Mouse (Mus musculus): ENCODE measurements around the gene Cep112. TPM values are rescaled to one million over a fixed set of nuclear protein-coding genes. Genes with fewer than 3 reads are reported as not detected.

The Cep112 gene
- polyA plus RNA-seq, 2 experiments: 0.76 to 1.7 TPM

- ATAC-seq (ENCODE audit: insufficient read depth): no peak
- no peak for TF ChIP-seq EP300 (IDR thresholded peaks at IDR 0.05; ENCODE audit: low read depth)
- no peak for TF ChIP-seq CTCF (IDR thresholded peaks at IDR 0.05; ENCODE audit: low read depth)
- Histone ChIP-seq H3K9ac (replicated peaks) (no peak overlapping the region), H3K9me3 (ENCODE audit: control insufficient read depth, low read length) (no peaks in the 10 kb centered on the region), H3K4me3 (ENCODE audit: insufficient read depth in 1 of 2, low read depth in 2 of 2, low read length in 2 of 2) (no peak overlapping the region), H3K4me2 (ENCODE audit: low read depth) (peak overlapping the region; percentile 44), H3K27me3 (ENCODE audit: control insufficient read depth, insufficient read depth, low read length) (peaks cover 7% of the 10 kb centered on the region), H3K36me3 (replicated peaks; ENCODE audit: control insufficient read depth, insufficient read depth, low read depth) (no peaks in the 10 kb centered on the region), H3K4me1 (replicated peaks; ENCODE audit: control insufficient read depth in 2 of 2, insufficient read depth in 2 of 2, low read length in 1 of 2) (no peaks in the 10 kb centered on the region), H3K27ac (no peak overlapping the region)
- DNase-seq (ENCODE audit: low read depth in 3 of 3, low spot score in 3 of 3): no peak
- 6% methylated on average over 21 of the region's 21 CpGs for WGBS (ENCODE audit: insufficient replicate concordance)
Observed at GRCm38 (mm10) chr11:108891871-108892380, 466.9 kb downstream of the Cep112 start.

- no peaks in the 10 kb centered on the region for H3K4me1 ChIP-seq (replicated peaks; ENCODE audit: control insufficient read depth in 2 of 2, insufficient read depth in 2 of 2, low read length in 1 of 2)
- H3K4me2 ChIP-seq (ENCODE audit: low read depth): no peak overlapping the region
- no peak overlapping the region for H3K27ac ChIP-seq
- no peak for DNase-seq (ENCODE audit: low read depth in 3 of 3, low spot score in 3 of 3)
- no peak overlapping the region for H3K9ac ChIP-seq (replicated peaks)
- WGBS (ENCODE audit: insufficient replicate concordance): 21% methylated on average over 5 of the region's 7 CpGs
- H3K36me3 ChIP-seq (replicated peaks; ENCODE audit: control insufficient read depth, insufficient read depth, low read depth): no peaks in the 10 kb centered on the region
- ATAC-seq (ENCODE audit: insufficient read depth): no peak
- TF ChIP-seq EP300 (IDR thresholded peaks at IDR 0.05; ENCODE audit: low read depth) (no peak), CTCF (IDR thresholded peaks at IDR 0.05; ENCODE audit: low read depth) (no peak)
- no peak overlapping the region for H3K4me3 ChIP-seq (ENCODE audit: insufficient read depth in 1 of 2, low read depth in 2 of 2, low read length in 2 of 2)
- peaks cover 7% of the 10 kb centered on the region for H3K27me3 ChIP-seq (ENCODE audit: control insufficient read depth, insufficient read depth, low read length)
- H3K9me3 ChIP-seq (ENCODE audit: control insufficient read depth, low read length): no peaks in the 10 kb centered on the region
Observed at GRCm38 (mm10) chr11:108892406-108892805, 467.4 kb downstream of the Cep112 start.

- H3K27me3 ChIP-seq (ENCODE audit: control insufficient read depth, insufficient read depth, low read length): peaks cover 7% of the 10 kb centered on the region
- ATAC-seq (ENCODE audit: insufficient read depth): no peak
- WGBS (ENCODE audit: insufficient replicate concordance): 29% methylated on average over 12 of the region's 12 CpGs
Observed at GRCm38 (mm10) chr11:108893232-108893790, 468.3 kb downstream of the Cep112 start.

GRCm38 (mm10) chr11:108893855-108894510, 469.0 kb downstream of the Cep112 start:
- TF ChIP-seq EP300 (IDR thresholded peaks at IDR 0.05; ENCODE audit: low read depth) (no peak), CTCF (IDR thresholded peaks at IDR 0.05; ENCODE audit: low read depth) (no peak)
- H3K9ac ChIP-seq (replicated peaks): no peak overlapping the region
- ATAC-seq (ENCODE audit: insufficient read depth): no peak; the same call in 1 of the 2 replicates
- H3K4me1 ChIP-seq (replicated peaks; ENCODE audit: control insufficient read depth in 2 of 2, insufficient read depth in 2 of 2, low read length in 1 of 2): no peaks in the 10 kb centered on the region
- peaks cover 7% of the 10 kb centered on the region for H3K27me3 ChIP-seq (ENCODE audit: control insufficient read depth, insufficient read depth, low read length)
- H3K4me2 ChIP-seq (ENCODE audit: low read depth): no peak overlapping the region
- 42% methylated on average over 10 of the region's 10 CpGs for WGBS (ENCODE audit: insufficient replicate concordance)
- H3K36me3 ChIP-seq (replicated peaks; ENCODE audit: control insufficient read depth, insufficient read depth, low read depth): no peaks in the 10 kb centered on the region
- DNase-seq (ENCODE audit: low read depth in 3 of 3, low spot score in 3 of 3): no peak
- H3K9me3 ChIP-seq (ENCODE audit: control insufficient read depth, low read length): no peaks in the 10 kb centered on the region
- H3K27ac ChIP-seq: no peak overlapping the region
- no peak overlapping the region for H3K4me3 ChIP-seq (ENCODE audit: insufficient read depth in 1 of 2, low read depth in 2 of 2, low read length in 2 of 2)

More at GRCm38 (mm10) chr11:108893232-108893790, 468.3 kb downstream of the Cep112 start:
- Histone ChIP-seq H3K9me3 (ENCODE audit: control insufficient read depth, low read length) (no peaks in the 10 kb centered on the region), H3K36me3 (replicated peaks; ENCODE audit: control insufficient read depth, insufficient read depth, low read depth) (no peaks in the 10 kb centered on the region), H3K4me3 (ENCODE audit: insufficient read depth in 1 of 2, low read depth in 2 of 2, low read length in 2 of 2) (no peak overlapping the region), H3K27ac (no peak overlapping the region), H3K9ac (replicated peaks) (no peak overlapping the region), H3K4me1 (replicated peaks; ENCODE audit: control insufficient read depth in 2 of 2, insufficient read depth in 2 of 2, low read length in 1 of 2) (no peaks in the 10 kb centered on the region), H3K4me2 (ENCODE audit: low read depth) (no peak overlapping the region)
- no peak for DNase-seq (ENCODE audit: low read depth in 3 of 3, low spot score in 3 of 3)
- TF ChIP-seq CTCF (IDR thresholded peaks at IDR 0.05; ENCODE audit: low read depth) (no peak), EP300 (IDR thresholded peaks at IDR 0.05; ENCODE audit: low read depth) (no peak)

- Histone ChIP-seq H3K36me3 (replicated peaks; ENCODE audit: control insufficient read depth, insufficient read depth, low read depth) (no peaks in the 10 kb centered on the region), H3K4me3 (ENCODE audit: insufficient read depth in 1 of 2, low read depth in 2 of 2, low read length in 2 of 2) (no peak overlapping the region), H3K4me1 (replicated peaks; ENCODE audit: control insufficient read depth in 2 of 2, insufficient read depth in 2 of 2, low read length in 1 of 2) (no peaks in the 10 kb centered on the region), H3K4me2 (ENCODE audit: low read depth) (no peak overlapping the region), H3K9me3 (ENCODE audit: control insufficient read depth, low read length) (no peaks in the 10 kb centered on the region), H3K27me3 (ENCODE audit: control insufficient read depth, insufficient read depth, low read length) (no peaks in the 10 kb centered on the region; the same call in 1 of the 2 replicates), H3K9ac (replicated peaks) (no peak overlapping the region), H3K27ac (no peak overlapping the region)
- DNase-seq (ENCODE audit: low read depth in 3 of 3, low spot score in 3 of 3): no peak
- TF ChIP-seq EP300 (IDR thresholded peaks at IDR 0.05; ENCODE audit: low read depth): no peak
- TF ChIP-seq CTCF (IDR thresholded peaks at IDR 0.05; ENCODE audit: low read depth): no peak
- no peak for ATAC-seq (ENCODE audit: insufficient read depth)
- 64% methylated on average over 4 of the region's 4 CpGs for WGBS (ENCODE audit: insufficient replicate concordance)
Observed at GRCm38 (mm10) chr11:108897034-108897433, 472.0 kb downstream of the Cep112 start.

All from liver, embryonic 14.5 days (tissue).